Mouse (Mus musculus) gastrocnemius, adult 18-20 months (tissue): Measurements from ENCODE around the gene Gpr137. TPM values are rescaled to one million over a fixed set of nuclear protein-coding genes. Genes with fewer than 3 reads are reported as not detected.
"Not testable (repeated sequence)": the region's sequence is repeated elsewhere in the genome, so short reads cannot be mapped to it uniquely, and the experiment has no call there.

Source experiments
- DNase-seq: peaks from one replicate; pipeline ENCODE4 v3.0.0; 2021; ENCODE audit warnings: low spot score
- total RNA-seq, 2 experiments: library from RNA; stranded (reverse); gene quantifications; 2 replicates each; pipeline ENCODE4 v1.2.3; 2021

The Gpr137 gene
- total RNA-seq, 2 experiments from 2014 or later, result 10.0 to 10.4 TPM

GRCm38 (mm10) chr19:6924461-6925306 lies 17.6 kb downstream of the Gpr137 start:
- DNase-seq, result peak; percentile 85

DNA sequence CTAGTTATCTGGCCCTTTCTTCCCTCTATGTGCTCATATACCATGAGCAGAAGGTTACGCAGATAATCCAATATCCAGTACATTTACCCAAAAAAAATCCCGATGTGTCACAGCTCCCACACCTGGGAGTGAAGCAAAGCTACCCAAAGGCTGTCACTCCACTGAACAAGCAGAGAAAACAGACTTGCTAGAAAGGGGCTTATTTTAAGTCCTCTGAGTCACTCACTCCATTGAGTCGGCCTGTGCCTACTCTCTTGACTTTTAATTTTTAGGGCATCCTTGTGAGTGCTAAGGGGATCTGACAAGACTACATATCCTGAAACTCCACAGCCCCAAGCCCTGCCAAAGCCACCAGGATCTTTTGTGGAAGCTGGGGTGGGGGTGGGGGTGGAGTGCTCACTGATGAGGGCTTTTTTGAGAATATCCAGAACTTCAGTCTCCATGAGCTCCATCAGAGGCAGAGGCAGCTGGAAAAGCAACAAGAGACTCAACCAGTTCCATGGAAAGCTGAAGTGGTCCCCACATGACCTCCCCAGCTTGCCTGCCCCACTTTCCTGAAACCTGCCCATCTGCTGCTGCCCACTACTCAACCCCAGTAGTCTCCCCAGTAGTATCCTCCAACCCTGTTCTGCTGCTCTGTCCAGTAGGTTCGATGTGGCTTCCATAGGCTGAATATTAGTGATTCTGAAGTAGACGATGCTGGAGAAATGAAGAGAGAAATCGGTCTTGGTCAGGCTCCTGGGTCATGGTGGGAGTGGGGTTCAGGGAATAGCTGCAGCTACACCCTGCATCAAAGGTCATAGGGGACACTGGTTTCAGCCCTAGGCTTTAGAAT lies 19.2 kb downstream of the Gpr137 start:
- no peak for DNase-seq

- DNase-seq, result peak; percentile 100
These were observed 20.4 kb downstream of the Gpr137 start, which contains the start of gene Esrra for GRCm38 (mm10) chr19:6921647-6922567. TSS of gene Esrra (minus strand) at chr19:6921813.

- DNase-seq, result peak; percentile 52
These were observed 21.3 kb downstream of the Gpr137 start for GRCm38 (mm10) chr19:6920741-6921636.

DNA sequence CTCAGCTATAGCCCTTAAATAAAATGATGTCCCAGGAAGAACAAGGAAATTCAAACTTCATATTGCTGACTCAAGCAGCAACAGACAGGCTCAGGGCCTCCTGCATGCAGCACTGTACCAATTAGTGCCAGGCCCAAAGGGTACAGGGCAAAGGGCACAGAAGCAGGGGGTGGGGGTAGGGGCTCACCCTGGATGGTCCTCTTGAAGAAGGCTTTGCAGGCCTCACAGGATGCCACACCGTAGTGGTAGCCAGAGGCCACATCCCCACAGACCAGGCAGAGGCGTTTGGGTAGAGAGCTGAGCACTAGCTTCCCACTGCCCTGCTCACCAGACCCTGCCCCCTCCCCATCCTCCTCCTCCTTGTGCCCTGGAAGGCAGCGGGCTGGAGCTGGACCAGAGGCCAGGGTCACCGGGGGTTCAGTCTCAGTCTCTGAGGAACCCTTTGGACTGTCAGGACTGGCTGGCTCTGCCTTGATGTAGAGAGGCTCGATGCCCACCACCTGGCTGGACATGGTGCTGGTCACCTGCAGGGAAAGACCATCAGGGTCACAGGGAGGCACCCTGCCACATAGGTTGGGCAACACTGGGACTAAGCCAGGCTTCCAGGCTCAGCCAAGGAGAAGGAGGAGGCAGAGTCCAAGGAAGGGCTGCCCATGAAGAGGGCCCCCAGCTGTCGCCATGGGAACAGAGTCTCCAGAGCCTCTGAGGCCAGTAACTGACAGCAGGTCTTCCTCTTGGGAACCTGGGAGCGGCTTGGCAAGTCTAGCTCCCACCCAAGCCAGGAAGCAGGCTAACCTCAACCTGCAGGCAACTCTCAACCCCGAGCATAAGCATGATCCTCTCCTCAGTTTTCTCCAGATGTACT lies 22.2 kb downstream of the Gpr137 start:
- DNase-seq, result peak; percentile 54

- DNase-seq, result no peak
These were observed 22.8 kb downstream of the Gpr137 start for GRCm38 (mm10) chr19:6919431-6919830.

DNA sequence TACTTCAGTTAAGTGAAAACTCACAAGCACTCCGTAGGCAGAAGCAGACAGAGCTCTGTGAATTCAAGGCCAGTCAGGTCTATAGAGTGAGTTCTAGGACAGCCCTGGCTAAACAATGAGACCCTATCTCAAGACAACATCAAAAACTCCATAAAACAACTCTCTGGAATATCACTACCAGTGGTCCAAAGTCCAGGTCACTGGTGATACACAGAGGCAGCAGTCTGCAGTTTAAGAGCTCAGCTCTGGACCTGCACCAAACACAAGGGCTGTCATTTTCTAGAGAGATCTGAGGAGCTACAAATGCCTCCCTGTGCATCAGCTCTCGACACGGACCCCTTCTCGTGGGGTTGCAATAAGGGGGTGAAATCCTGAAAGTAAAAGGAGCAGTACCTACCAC lies 24.0 kb downstream of the Gpr137 start:
- DNase-seq, result no peak

GRCm38 (mm10) chr19:6916496-6916895 lies 25.8 kb downstream of the Gpr137 start:
- no peak for DNase-seq

- no peak for DNase-seq
These were observed 27.0 kb downstream of the Gpr137 start for GRCm38 (mm10) chr19:6915276-6915675.

GRCm38 (mm10) chr19:6914540-6914939 lies 27.7 kb downstream of the Gpr137 start:
- no peak for DNase-seq

GRCm38 (mm10) chr19:6913991-6914390 lies 28.3 kb downstream of the Gpr137 start:
- DNase-seq, result no peak

- DNase-seq, result no peak
These were observed 29.2 kb downstream of the Gpr137 start for GRCm38 (mm10) chr19:6913036-6913435.

DNA sequence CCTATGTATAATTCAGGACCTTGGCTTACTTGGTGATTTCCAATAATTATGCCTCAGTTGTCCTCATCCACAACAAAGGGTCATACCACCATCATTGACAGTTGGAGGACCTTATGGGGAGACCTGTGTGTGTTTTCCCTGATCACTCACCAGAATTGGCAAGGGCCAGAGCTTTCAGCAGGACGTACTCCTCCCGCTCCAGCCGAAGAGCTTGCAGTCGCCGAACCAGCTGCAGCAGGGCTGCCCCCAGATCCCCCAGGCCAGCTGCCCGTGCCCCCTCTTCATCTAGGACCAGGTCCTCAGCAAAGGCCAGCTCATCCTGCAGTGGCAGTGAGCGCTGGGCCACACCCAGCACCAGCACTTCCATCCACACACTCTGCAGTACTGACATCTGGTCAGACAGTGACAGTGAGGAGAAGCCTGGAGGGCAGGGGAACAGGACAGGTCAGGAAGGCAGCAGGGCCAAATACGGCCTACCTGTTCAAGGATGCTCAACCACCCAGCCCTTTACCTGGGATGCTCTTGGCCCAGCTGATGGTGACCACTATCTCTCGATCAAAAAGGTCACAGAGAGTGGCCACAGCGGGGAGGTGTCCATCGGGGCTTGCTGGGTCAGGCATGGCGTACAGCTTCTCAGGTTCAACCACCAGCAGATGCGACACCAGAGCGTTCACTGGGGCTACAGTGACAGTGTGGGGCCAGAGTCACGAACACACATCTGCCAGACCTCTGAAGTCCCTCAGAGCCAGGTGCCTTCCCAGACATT lies 29.9 kb downstream of the Gpr137 start:
- no peak for DNase-seq

- no peak for DNase-seq
These were observed 30.9 kb downstream of the Gpr137 start for GRCm38 (mm10) chr19:6911101-6912074.

- DNase-seq, result not testable (repeated sequence)
These were observed 32.0 kb downstream of the Gpr137 start for GRCm38 (mm10) chr19:6910306-6910705.

DNA sequence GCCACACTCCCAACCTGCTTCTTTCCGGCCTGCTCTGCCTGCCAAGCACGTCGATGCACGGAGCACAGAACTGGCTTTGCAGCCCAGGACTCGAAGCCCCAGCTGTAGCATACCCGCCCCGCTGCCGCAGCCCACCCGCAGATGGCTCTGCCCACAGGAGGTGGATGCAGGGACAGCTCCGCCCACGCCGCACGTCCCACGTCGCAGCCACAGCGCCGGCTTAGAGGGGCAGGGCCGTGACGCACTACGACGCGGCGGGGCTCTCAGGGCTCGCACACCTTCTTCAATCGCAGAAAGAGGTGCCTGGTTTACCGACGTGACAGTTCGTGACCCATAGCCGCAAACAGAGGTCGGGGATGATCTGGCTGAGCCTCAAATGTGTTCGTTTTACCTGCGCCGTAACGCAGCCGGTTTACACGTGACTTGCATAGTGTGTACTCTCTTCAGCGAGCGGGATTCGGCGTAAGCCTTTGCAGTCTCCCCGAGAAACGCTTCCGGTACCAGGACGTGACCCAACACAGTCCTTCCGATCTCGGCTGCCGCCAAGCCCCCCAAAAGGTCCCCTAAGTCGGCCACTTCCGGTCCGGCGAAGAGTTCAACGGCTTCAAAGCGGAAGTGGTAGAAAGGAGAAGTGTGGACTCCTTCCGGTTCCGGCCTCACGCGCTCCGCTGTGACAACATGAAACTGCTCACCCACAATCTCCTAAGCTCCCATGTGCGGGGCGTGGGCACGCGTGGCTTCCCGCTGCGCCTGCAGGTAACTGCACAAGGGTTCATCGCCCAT lies 32.6 kb downstream of the Gpr137 start, which contains the start of the genes Trmt112 and Prdx5:
Gene Trmt112 (plus strand): TSS at position 192 of the 783 bp plus-strand sequence.
Gene Prdx5 (minus strand): TSS at position 600 of the 783 bp plus-strand sequence.
- DNase-seq, result peak; percentile 88
